8 mouse cellular contexts compared by ENCODE assay signal in the genomic region with DNA sequence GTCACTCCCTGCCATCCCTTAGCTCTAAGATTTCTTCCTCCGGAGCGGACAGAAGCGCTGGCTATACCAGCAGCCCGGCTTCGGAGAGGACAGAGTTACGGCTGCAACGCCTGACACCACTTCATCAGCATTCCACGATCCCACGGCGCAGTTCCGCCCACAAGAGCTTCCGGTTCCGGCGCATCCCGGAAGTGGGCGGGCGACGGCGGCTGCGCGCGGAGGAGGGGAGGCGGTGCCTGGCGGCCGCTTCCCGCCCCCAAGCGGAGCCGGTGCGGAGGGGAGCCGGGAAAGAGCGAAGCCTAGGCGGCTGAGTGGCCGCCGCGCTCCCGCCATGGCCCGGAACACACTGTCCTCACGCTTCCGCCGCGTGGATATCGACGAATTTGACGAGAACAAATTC. TPM values are rescaled to one million over a fixed set of nuclear protein-coding genes. Genes with fewer than 3 reads are reported as not detected.
DNase-seq lines count a peak whose midpoint lies in the region; ATAC-seq lines count a peak whose summit lies in the region.

No protein-coding gene starts in this region.

- peak; percentile 78 for ATAC-seq in embryonic facial prominence, embryonic 11.5 days (replicated peaks; ENCODE audit: insufficient number of reproducible peaks, low FRiP score, low TSS enrichment, low read depth)
- ATAC-seq in midbrain, embryonic 12.5 days (ENCODE audit: low FRiP score, low read depth) = peak; percentile 87

- 0% methylated on average over 43 of the region's 44 CpGs for WGBS in embryonic facial prominence, embryonic 11.5 days
- 0% methylated on average over 43 of the region's 44 CpGs for WGBS in limb, embryonic 10.5 days
- whole genome bisulfite sequencing in midbrain, embryonic 12.5 days = under 1% methylated on average over 44 of the region's 44 CpGs

- no peaks in the 10 kb centered on the region; the same call in 1 of the 2 replicates for H3K4me1 ChIP-seq in embryonic facial prominence, embryonic 11.5 days (ENCODE audit: control insufficient read depth, insufficient read depth, low read length)
- peaks cover 43% of the 10 kb centered on the region for H3K4me1 ChIP-seq in limb, embryonic 10.5 days
- H3K4me1 ChIP-seq in midbrain, embryonic 12.5 days = peaks cover 43% of the 10 kb centered on the region

- peak overlapping the region; percentile 80 for H3K4me2 ChIP-seq in embryonic facial prominence, embryonic 11.5 days (ENCODE audit: low read depth, low read length)
- H3K4me2 ChIP-seq in midbrain, embryonic 12.5 days (replicated peaks) = peak overlapping the region; percentile 97

- peak overlapping the region; percentile 89 for H3K4me3 ChIP-seq in embryonic facial prominence, embryonic 11.5 days (ENCODE audit: low read depth, low read length)
- peak overlapping the region; percentile 98 for H3K4me3 ChIP-seq in limb, embryonic 10.5 days
- H3K4me3 ChIP-seq in midbrain, embryonic 12.5 days = peak overlapping the region; percentile 82

- no peaks in the 10 kb centered on the region for H3K27me3 ChIP-seq in embryonic facial prominence, embryonic 11.5 days (ENCODE audit: control insufficient read depth, insufficient read depth, low read length)
- no peaks in the 10 kb centered on the region for H3K27me3 ChIP-seq in limb, embryonic 10.5 days (ENCODE audit: low read depth, poor library complexity, severe bottlenecking)
- no peaks in the 10 kb centered on the region for H3K27me3 ChIP-seq in midbrain, embryonic 12.5 days

- peaks cover 3% of the 10 kb centered on the region for H3K36me3 ChIP-seq in embryonic facial prominence, embryonic 11.5 days (replicated peaks; ENCODE audit: control insufficient read depth, insufficient read depth, low read depth, low read length)
- peaks cover 36% of the 10 kb centered on the region for H3K36me3 ChIP-seq in limb, embryonic 10.5 days
- H3K36me3 ChIP-seq in midbrain, embryonic 12.5 days = peaks cover 18% of the 10 kb centered on the region

- peak overlapping the region; percentile 80 for H3K27ac ChIP-seq in embryonic facial prominence, embryonic 11.5 days (replicated peaks; ENCODE audit: low read depth, low read length)
- peak overlapping the region; percentile 90 for H3K27ac ChIP-seq in limb, embryonic 10.5 days
- H3K27ac ChIP-seq in midbrain, embryonic 12.5 days (replicated peaks) = peak overlapping the region; percentile 91

- H3K9me3 ChIP-seq in embryonic facial prominence, embryonic 11.5 days (replicated peaks; ENCODE audit: control insufficient read depth, low read length) = no peaks in the 10 kb centered on the region
- H3K9me3 ChIP-seq in limb, embryonic 10.5 days (replicated peaks) = no peaks in the 10 kb centered on the region
- no peaks in the 10 kb centered on the region for H3K9me3 ChIP-seq in midbrain, embryonic 12.5 days

- H3K9ac ChIP-seq in embryonic facial prominence, embryonic 11.5 days (replicated peaks; ENCODE audit: low read length) = peak overlapping the region; percentile 90
- H3K9ac ChIP-seq in midbrain, embryonic 12.5 days (replicated peaks) = peak overlapping the region; percentile 87

- DNase-seq in 3134 (ENCODE audit: extremely low read depth, insufficient read length, low spot score) = peak; percentile 92
- peak; percentile 96 for DNase-seq in adrenal gland, postnatal 25 days
- peak; percentile 94 for DNase-seq in embryonic facial prominence, embryonic 11.5 days (ENCODE audit: low spot score)
- DNase-seq in heart, adult 11 months = peak; percentile 99
- DNase-seq in kidney, adult 11 months = peak; percentile 91
- DNase-seq in limb, embryonic 10.5 days (ENCODE audit: low spot score) = peak; percentile 98
- DNase-seq in skeletal muscle tissue, adult 2 months (ENCODE audit: low read depth, low spot score) = peak; percentile 89

RNA-seq across cellular contexts. Expression of gene Rpl35, which starts 2.4 kb away (rescaled TPM):
- total RNA-seq in adrenal gland, postnatal 25 days (2021) = 390 and 397 TPM in 2 replicates
- 1,128 and 1,148 TPM in 2 replicates for polyA plus RNA-seq in embryonic facial prominence, embryonic 11.5 days (2014; fragmentation: Nextera tagmentation; extraction: Ambion mirVana)
- 939 and 1,103 TPM in 2 replicates for polyA plus RNA-seq in limb, embryonic 10.5 days (2016; fragmentation: Nextera tagmentation; extraction: Ambion mirVana)
- polyA plus RNA-seq in midbrain, embryonic 12.5 days (2016; fragmentation: Nextera tagmentation; extraction: Ambion mirVana) = 938 and 967 TPM in 2 replicates

RNA-seq across cellular contexts. Expression of gene Arpc5l, which starts 2.7 kb away (rescaled TPM):
- 71.2 and 78.8 TPM in 2 replicates for total RNA-seq in adrenal gland, postnatal 25 days (2021)
- polyA plus RNA-seq in embryonic facial prominence, embryonic 11.5 days (2014; fragmentation: Nextera tagmentation; extraction: Ambion mirVana) = 140 TPM in 2 replicates
- 116 and 129 TPM in 2 replicates for polyA plus RNA-seq in limb, embryonic 10.5 days (2016; fragmentation: Nextera tagmentation; extraction: Ambion mirVana)
- polyA plus RNA-seq in midbrain, embryonic 12.5 days (2016; fragmentation: Nextera tagmentation; extraction: Ambion mirVana) = 124 and 134 TPM in 2 replicates

RNA-seq across cellular contexts. Expression of gene Wdr38, which starts 10.6 kb away (rescaled TPM):
- 0.43 and 0.85 TPM in 2 replicates for total RNA-seq in adrenal gland, postnatal 25 days (2021)
- 0.85 and 1.7 TPM in 2 replicates for polyA plus RNA-seq in embryonic facial prominence, embryonic 11.5 days (2014; fragmentation: Nextera tagmentation; extraction: Ambion mirVana)
- polyA plus RNA-seq in limb, embryonic 10.5 days (2016; fragmentation: Nextera tagmentation; extraction: Ambion mirVana) = 1.3 and 1.6 TPM in 2 replicates
- polyA plus RNA-seq in midbrain, embryonic 12.5 days (2016; fragmentation: Nextera tagmentation; extraction: Ambion mirVana) = 1.7 and 1.9 TPM in 2 replicates

RNA-seq across cellular contexts. Expression of gene Golga1, which starts 57.5 kb away (rescaled TPM):
- total RNA-seq in adrenal gland, postnatal 25 days (2021) = 32.8 and 38.5 TPM in 2 replicates
- polyA plus RNA-seq in embryonic facial prominence, embryonic 11.5 days (2014; fragmentation: Nextera tagmentation; extraction: Ambion mirVana) = 28.6 and 33.4 TPM in 2 replicates
- polyA plus RNA-seq in limb, embryonic 10.5 days (2016; fragmentation: Nextera tagmentation; extraction: Ambion mirVana) = 21.0 and 22.0 TPM in 2 replicates
- polyA plus RNA-seq in midbrain, embryonic 12.5 days (2016; fragmentation: Nextera tagmentation; extraction: Ambion mirVana) = 38.6 and 39.4 TPM in 2 replicates

Comparison
In these comparisons a context has a peak if more than half of its experiments do, and no peak if none do; other contexts are left out.
1. Peak in every context shown above with its lines: DNase-seq, ATAC-seq, H3K4me3 ChIP-seq and H3K27ac ChIP-seq.